Mouse (Mus musculus): ENCODE results near the gene Pcdh7. TPM values are rescaled to one million over a fixed set of nuclear protein-coding genes. Genes with fewer than 3 reads are reported as not detected.

Gene Pcdh7
- polyA plus RNA-seq, 2 experiments: 12.5 to 13.7 TPM

DNA sequence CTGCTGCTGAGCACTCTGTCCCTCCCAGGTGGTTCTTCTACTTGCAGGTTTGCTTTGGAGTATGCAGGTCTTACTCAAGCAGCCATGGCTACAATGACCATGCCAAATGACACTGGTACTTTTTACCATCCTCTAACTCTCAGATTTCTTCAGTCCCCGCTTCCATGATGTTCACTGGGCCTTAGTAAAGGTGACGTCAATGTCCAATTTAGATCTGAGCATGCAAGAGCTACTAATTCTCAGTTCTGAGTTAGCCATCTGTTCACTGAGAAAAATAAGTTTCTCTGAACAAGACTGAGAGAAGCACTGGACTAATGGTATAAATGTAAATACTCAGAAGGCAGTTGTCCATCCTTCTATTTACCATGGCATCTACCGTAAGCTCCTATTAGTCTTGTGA lies 457.8 kb downstream of the Pcdh7 start:
- H3K27ac ChIP-seq (replicated peaks; ENCODE audit: low read depth, low read length): no peak overlapping the region
- 94% methylated on average over 3 of the region's 3 CpGs for WGBS

More for the DNA sequence above, 457.8 kb downstream of the Pcdh7 start:
- no peak for DNase-seq (ENCODE audit: low spot score)
- no peak overlapping the region for H3K4me2 ChIP-seq (replicated peaks; ENCODE audit: low read depth, low read length, severe bottlenecking)
- no peaks in the 10 kb centered on the region for H3K36me3 ChIP-seq (ENCODE audit: control insufficient read depth, insufficient read depth, low read length)
- H3K9ac ChIP-seq (ENCODE audit: low read depth, low read length, severe bottlenecking): no peak overlapping the region
- no peaks in the 10 kb centered on the region for H3K4me1 ChIP-seq (ENCODE audit: control insufficient read depth, insufficient read depth, low read length)
- no peak for ATAC-seq (ENCODE audit: low FRiP score, low read depth)
- H3K27me3 ChIP-seq (ENCODE audit: control insufficient read depth, insufficient read depth, low read length): no peaks in the 10 kb centered on the region
- H3K4me3 ChIP-seq (replicated peaks; ENCODE audit: low read length): no peak overlapping the region
- no peaks in the 10 kb centered on the region for H3K9me3 ChIP-seq (ENCODE audit: control insufficient read depth, low read length)
- TF ChIP-seq POLR2A (IDR thresholded peaks at IDR 0.05; ENCODE audit: borderline replicate concordance, extremely low read depth, insufficient read depth, insufficient read length): no peak

Data from limb, embryonic 14.5 days (tissue).